Mouse (Mus musculus): Measurements from ENCODE around the gene Fbxo45. TPM values are rescaled to one million over a fixed set of nuclear protein-coding genes. Genes with fewer than 3 reads are reported as not detected.
A peak's percentile ranks its signal among the peaks of the same experiment; 100 is the strongest.

Gene Fbxo45
- total and polyA plus RNA-seq, 2 experiments from 2014 or later: 16.6 to 29.9 TPM

GRCm38 (mm10) chr16:32200256-32201003, 46.5 kb downstream of the Fbxo45 start:
- no peak for TF ChIP-seq CTCF (IDR thresholded peaks at IDR 0.05)
- no peak for ATAC-seq (ENCODE audit: low FRiP score)
- no peaks in the 10 kb centered on the region for H3K4me1 ChIP-seq (ENCODE audit: insufficient read depth, low read length)
- peak overlapping the region; percentile 32 for H3K4me2 ChIP-seq (ENCODE audit: low read depth, low read length, poor library complexity, severe bottlenecking)
- no peaks in the 10 kb centered on the region for H3K36me3 ChIP-seq (ENCODE audit: insufficient read depth, low read length)
- no peaks in the 10 kb centered on the region for H3K9me3 ChIP-seq (ENCODE audit: low read length)
- peak; percentile 24 for DNase-seq (ENCODE audit: low spot score)
- 53% methylated on average over 21 of the region's 21 CpGs for WGBS
- no peaks in the 10 kb centered on the region for H3K27me3 ChIP-seq (ENCODE audit: insufficient read depth, low read length)
- H3K4me3 ChIP-seq (ENCODE audit: low read depth, low read length): no peak overlapping the region
- 0 out of 2 replicates have a peak overlapping the region, but pooled peaks have one; percentile 55 for H3K27ac ChIP-seq (ENCODE audit: low read depth, low read length)
- no peak overlapping the region for H3K9ac ChIP-seq (replicated peaks; ENCODE audit: low read length, poor library complexity, severe bottlenecking)

DNA sequence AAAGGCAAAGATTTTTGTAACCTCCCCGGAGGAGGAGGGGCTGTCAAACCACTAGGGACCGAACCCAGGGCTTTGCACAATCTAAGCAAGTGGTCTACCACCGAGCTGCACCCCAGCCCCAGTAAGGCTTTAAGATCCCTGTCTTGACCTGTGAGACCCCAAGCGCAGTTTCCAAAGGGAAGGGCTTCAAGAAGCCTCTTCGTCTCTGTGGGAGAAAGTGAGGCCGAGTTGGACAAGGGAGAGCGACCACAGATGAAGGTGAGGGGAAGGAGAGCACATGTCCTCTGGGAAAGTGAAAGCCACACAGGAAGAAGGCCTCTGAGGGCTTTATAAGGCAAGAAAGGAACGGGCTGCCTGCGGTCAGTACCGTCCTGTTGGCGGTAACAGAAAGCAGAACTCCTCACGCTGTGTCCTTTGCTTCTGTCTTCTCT, 56.9 kb downstream of the Fbxo45 start:
- no peak overlapping the region for H3K4me3 ChIP-seq (ENCODE audit: low read depth, low read length)
- DNase-seq (ENCODE audit: low spot score) (no peak), ATAC-seq (ENCODE audit: low FRiP score) (no peak)
- no peak overlapping the region for H3K9ac ChIP-seq (replicated peaks; ENCODE audit: low read length, poor library complexity, severe bottlenecking)
- H3K4me2 ChIP-seq (ENCODE audit: low read depth, low read length, poor library complexity, severe bottlenecking): no peak overlapping the region
- H3K27me3 ChIP-seq (ENCODE audit: insufficient read depth, low read length): no peaks in the 10 kb centered on the region
- H3K27ac ChIP-seq (ENCODE audit: low read depth, low read length): no peak overlapping the region
- no peaks in the 10 kb centered on the region for H3K36me3 ChIP-seq (ENCODE audit: insufficient read depth, low read length)
- 70% methylated on average over 11 of the region's 12 CpGs for WGBS
- H3K9me3 ChIP-seq (ENCODE audit: low read length): no peaks in the 10 kb centered on the region
- H3K4me1 ChIP-seq (ENCODE audit: insufficient read depth, low read length): no peaks in the 10 kb centered on the region
- no peak for TF ChIP-seq CTCF (IDR thresholded peaks at IDR 0.05)

DNA sequence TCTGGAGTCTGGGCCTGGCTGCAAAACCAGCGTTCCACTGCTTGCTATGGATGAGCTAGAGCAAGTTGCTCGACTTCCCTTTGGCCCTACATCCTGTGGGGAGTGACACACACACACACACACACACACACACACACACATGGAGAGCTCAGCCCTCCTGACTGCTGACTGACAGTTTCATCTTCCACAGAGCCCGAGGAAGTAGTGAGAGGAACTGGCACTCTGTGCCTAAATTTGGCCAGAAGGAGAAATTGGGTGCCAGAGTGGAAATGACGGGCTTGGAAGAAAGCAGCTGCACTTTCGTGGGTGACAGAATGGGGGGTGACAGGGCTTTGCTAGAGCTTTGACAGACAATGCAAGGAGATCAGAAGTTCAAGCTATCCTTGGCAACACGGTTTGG, 57.8 kb downstream of the Fbxo45 start:
- DNase-seq (ENCODE audit: low spot score) (peak; percentile 44), ATAC-seq (ENCODE audit: low FRiP score) (no peak)
- H3K9ac ChIP-seq (replicated peaks; ENCODE audit: low read length, poor library complexity, severe bottlenecking): no peak overlapping the region
- H3K4me1 ChIP-seq (ENCODE audit: insufficient read depth, low read length): no peaks in the 10 kb centered on the region
- H3K36me3 ChIP-seq (ENCODE audit: insufficient read depth, low read length): no peaks in the 10 kb centered on the region
- H3K27me3 ChIP-seq (ENCODE audit: insufficient read depth, low read length): no peaks in the 10 kb centered on the region
- no peak overlapping the region for H3K4me2 ChIP-seq (ENCODE audit: low read depth, low read length, poor library complexity, severe bottlenecking)
- no peak for TF ChIP-seq CTCF (IDR thresholded peaks at IDR 0.05)
- H3K4me3 ChIP-seq (ENCODE audit: low read depth, low read length): no peak overlapping the region
- H3K9me3 ChIP-seq (ENCODE audit: low read length): no peaks in the 10 kb centered on the region
- 62% methylated on average over 6 of the region's 6 CpGs for WGBS
- no peak overlapping the region for H3K27ac ChIP-seq (ENCODE audit: low read depth, low read length)

DNA sequence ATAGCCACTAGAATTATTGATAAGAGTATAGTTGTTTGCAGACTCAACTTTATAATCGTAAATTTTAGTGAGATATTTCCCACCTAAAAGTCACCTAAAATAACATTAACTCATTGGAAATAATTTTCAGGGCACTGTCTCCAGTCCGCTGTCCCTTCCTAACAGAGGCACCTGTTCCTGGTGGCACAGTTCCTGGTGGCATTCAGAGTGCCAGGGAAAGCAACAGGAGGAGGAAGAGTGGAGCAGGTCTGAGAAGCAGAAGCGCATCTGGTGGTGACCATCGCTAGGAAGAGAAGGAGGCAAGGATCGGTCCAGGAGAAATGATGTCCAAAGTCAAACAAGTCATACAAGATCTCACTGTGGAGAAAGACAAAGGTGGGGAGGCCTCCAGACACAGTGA, 60.9 kb downstream of the Fbxo45 start:
- no peak for DNase-seq (ENCODE audit: low spot score)
- 95% methylated on average over 5 of the region's 5 CpGs for WGBS

More for the DNA sequence above, 60.9 kb downstream of the Fbxo45 start:
- ATAC-seq (ENCODE audit: low FRiP score): no peak
- Histone ChIP-seq H3K4me3 (ENCODE audit: low read depth, low read length) (no peak overlapping the region), H3K9me3 (ENCODE audit: low read length) (no peaks in the 10 kb centered on the region), H3K36me3 (ENCODE audit: insufficient read depth, low read length) (no peaks in the 10 kb centered on the region), H3K4me2 (ENCODE audit: low read depth, low read length, poor library complexity, severe bottlenecking) (no peak overlapping the region), H3K27me3 (ENCODE audit: insufficient read depth, low read length) (no peaks in the 10 kb centered on the region), H3K9ac (replicated peaks; ENCODE audit: low read length, poor library complexity, severe bottlenecking) (no peak overlapping the region), H3K27ac (ENCODE audit: low read depth, low read length) (no peak overlapping the region), H3K4me1 (ENCODE audit: insufficient read depth, low read length) (no peaks in the 10 kb centered on the region)
- no peak for TF ChIP-seq CTCF (IDR thresholded peaks at IDR 0.05)

MicroRNA genes within 50 kb of the gene (microRNA counts, 519-probe panel; counts per million panel counts)
- microRNA mmu-miR-1946a: 528 counts per million, percentile 58 among the panel's probes with 10 or more counts

Small RNA genes lying within 50 kb of the gene (microRNA-seq; reads per million reads assigned to microRNA genes)
- gene Mir1946a (ENCODE audit: borderline number of aligned reads): not detected

Other genes with a start within 250 kb of the Fbxo45 start
- gene Senp5, start 243.9 kb downstream of the Fbxo45 start, total RNA-seq (2014; rRNA removed): 23.3 and 26.5 TPM in 2 replicates
- gene Senp5, start 243.9 kb downstream of the Fbxo45 start, polyA plus RNA-seq (2015; fragmentation: Nextera tagmentation; extraction: Ambion mirVana): 10.1 and 12.8 TPM in 2 replicates
- gene Pak2, start 167.8 kb downstream of the Fbxo45 start, total RNA-seq (2014; rRNA removed): 35.3 and 37.1 TPM in 2 replicates
- 23.0 and 26.0 TPM in 2 replicates for gene Pak2, start 167.8 kb downstream of the Fbxo45 start, polyA plus RNA-seq (2015; fragmentation: Nextera tagmentation; extraction: Ambion mirVana)
- 38.8 and 53.2 TPM in 2 replicates for gene Pigx, start 147.4 kb downstream of the Fbxo45 start, total RNA-seq (2014; rRNA removed)
- gene Pigx, start 147.4 kb downstream of the Fbxo45 start, polyA plus RNA-seq (2015; fragmentation: Nextera tagmentation; extraction: Ambion mirVana): 90.4 and 91.3 TPM in 2 replicates
- gene Cep19, start 147.4 kb downstream of the Fbxo45 start, total RNA-seq (2014; rRNA removed): 29.9 and 34.7 TPM in 2 replicates
- 54.3 and 57.3 TPM in 2 replicates for gene Cep19, start 147.4 kb downstream of the Fbxo45 start, polyA plus RNA-seq (2015; fragmentation: Nextera tagmentation; extraction: Ambion mirVana)
- 9.9 and 11.3 TPM in 2 replicates for gene Nrros, start 81.6 kb downstream of the Fbxo45 start, total RNA-seq (2014; rRNA removed)
- 4.9 and 5.8 TPM in 2 replicates for gene Nrros, start 81.6 kb downstream of the Fbxo45 start, polyA plus RNA-seq (2015; fragmentation: Nextera tagmentation; extraction: Ambion mirVana)
- not detected in 2 replicates for gene Bex6, start 67.3 kb downstream of the Fbxo45 start, total RNA-seq (2014; rRNA removed)
- gene Bex6, start 67.3 kb downstream of the Fbxo45 start, polyA plus RNA-seq (2015; fragmentation: Nextera tagmentation; extraction: Ambion mirVana): not detected in 2 replicates
- 11.6 and 12.4 TPM in 2 replicates for gene Wdr53, start 69 bp upstream of the Fbxo45 start, total RNA-seq (2014; rRNA removed)
- gene Wdr53, start 69 bp upstream of the Fbxo45 start, polyA plus RNA-seq (2015; fragmentation: Nextera tagmentation; extraction: Ambion mirVana): 10.7 and 11.1 TPM in 2 replicates
- gene Smco1, start 24.3 kb upstream of the Fbxo45 start, total RNA-seq (2014; rRNA removed): 0.38 TPM in 1 of 2 replicates, not detected in the other
- gene Smco1, start 24.3 kb upstream of the Fbxo45 start, polyA plus RNA-seq (2015; fragmentation: Nextera tagmentation; extraction: Ambion mirVana): 0.11 TPM in 1 of 2 replicates, not detected in the other
- gene Rnf168, start 30.3 kb upstream of the Fbxo45 start, total RNA-seq (2014; rRNA removed): 34.8 and 42.1 TPM in 2 replicates
- 22.3 and 27.1 TPM in 2 replicates for gene Rnf168, start 30.3 kb upstream of the Fbxo45 start, polyA plus RNA-seq (2015; fragmentation: Nextera tagmentation; extraction: Ambion mirVana)
- 37.0 and 50.4 TPM in 2 replicates for gene Ubxn7, start 85.1 kb upstream of the Fbxo45 start, total RNA-seq (2014; rRNA removed)
- 8.7 and 10.7 TPM in 2 replicates for gene Ubxn7, start 85.1 kb upstream of the Fbxo45 start, polyA plus RNA-seq (2015; fragmentation: Nextera tagmentation; extraction: Ambion mirVana)
- gene Tm4sf19, start 153.3 kb upstream of the Fbxo45 start, total RNA-seq (2014; rRNA removed): not detected in 2 replicates
- gene Tm4sf19, start 153.3 kb upstream of the Fbxo45 start, polyA plus RNA-seq (2015; fragmentation: Nextera tagmentation; extraction: Ambion mirVana): not detected in 2 replicates
- gene Tctex1d2, start 172.5 kb upstream of the Fbxo45 start, total RNA-seq (2014; rRNA removed): 12.5 and 18.1 TPM in 2 replicates
- 54.5 and 56.7 TPM in 2 replicates for gene Tctex1d2, start 172.5 kb upstream of the Fbxo45 start, polyA plus RNA-seq (2015; fragmentation: Nextera tagmentation; extraction: Ambion mirVana)
- 47.5 and 52.7 TPM in 2 replicates for gene Pcyt1a, start 183.8 kb upstream of the Fbxo45 start, total RNA-seq (2014; rRNA removed)
- gene Pcyt1a, start 183.8 kb upstream of the Fbxo45 start, polyA plus RNA-seq (2015; fragmentation: Nextera tagmentation; extraction: Ambion mirVana): 49.2 and 49.3 TPM in 2 replicates
- not detected in 2 replicates for gene Slc51a, start 240.7 kb upstream of the Fbxo45 start, total RNA-seq (2014; rRNA removed)
- 0.14 TPM in 1 of 2 replicates, not detected in the other for gene Slc51a, start 240.7 kb upstream of the Fbxo45 start, polyA plus RNA-seq (2015; fragmentation: Nextera tagmentation; extraction: Ambion mirVana)
- gene Zdhhc19, start 249.1 kb upstream of the Fbxo45 start, total RNA-seq (2014; rRNA removed): not detected in 2 replicates
- 0.19 and 0.25 TPM in 2 replicates for gene Zdhhc19, start 249.1 kb upstream of the Fbxo45 start, polyA plus RNA-seq (2015; fragmentation: Nextera tagmentation; extraction: Ambion mirVana)

Data from midbrain, postnatal 0 days (tissue).